Mouse (Mus musculus): ENCODE measurements around the gene Zfp704. TPM values are rescaled to one million over a fixed set of nuclear protein-coding genes. Genes with fewer than 3 reads are reported as not detected.
"Not testable (repeated sequence)": the region's sequence is repeated elsewhere in the genome, so short reads cannot be mapped to it uniquely, and the experiment has no call there.

The Zfp704 gene
- total and polyA plus RNA-seq, 3 experiments: under 0.01 TPM; not detected in 2

GRCm38 (mm10) chr3:9570782-9571181 is 39.1 kb downstream of the Zfp704 start:
- no peak for TF ChIP-seq MYC (IDR thresholded peaks at IDR 0.05; ENCODE audit: low read depth, low read length)
- TF ChIP-seq EP300 (IDR thresholded peaks at IDR 0.05; ENCODE audit: low read depth in 1 of 2, low read length in 2 of 2): no peak
- DNase-seq (ENCODE audit: low read depth, low spot score): no peak
- H3K4me1 ChIP-seq (ENCODE audit: control insufficient read depth in 1 of 2, insufficient read depth in 2 of 2, low read length in 2 of 2): no peaks in the 10 kb centered on the region
- H3K9me3 ChIP-seq (replicated peaks; ENCODE audit: insufficient read depth, low read length): no peaks in the 10 kb centered on the region
- H3K4me3 ChIP-seq (ENCODE audit: control insufficient read depth in 1 of 2, insufficient read depth in 1 of 2, low read depth in 2 of 2, low read length in 2 of 2): no peak overlapping the region
- no peak overlapping the region for H3K27ac ChIP-seq (ENCODE audit: control insufficient read depth, low read depth, low read length)
- H3K79me2 ChIP-seq (ENCODE audit: control insufficient read depth, insufficient read depth, low read length, poor library complexity): no peaks in the 10 kb centered on the region
- H3K36me3 ChIP-seq (ENCODE audit: control insufficient read depth in 1 of 2, insufficient read depth in 2 of 2, low read length in 2 of 2): no peaks in the 10 kb centered on the region
- no peak overlapping the region for H3K9ac ChIP-seq (ENCODE audit: control insufficient read depth, low read depth, low read length, poor library complexity, severe bottlenecking)
- H3K27me3 ChIP-seq (ENCODE audit: control insufficient read depth in 1 of 2, insufficient read depth in 2 of 2, low read length in 2 of 2): no peaks in the 10 kb centered on the region

- H3K9ac ChIP-seq (ENCODE audit: control insufficient read depth, low read depth, low read length, poor library complexity, severe bottlenecking); H3K9me3 ChIP-seq (replicated peaks; ENCODE audit: insufficient read depth, low read length); H3K27me3 ChIP-seq (ENCODE audit: control insufficient read depth in 1 of 2, insufficient read depth in 2 of 2, low read length in 2 of 2); H3K4me1 ChIP-seq (ENCODE audit: control insufficient read depth in 1 of 2, insufficient read depth in 2 of 2, low read length in 2 of 2); H3K4me3 ChIP-seq (ENCODE audit: control insufficient read depth in 1 of 2, insufficient read depth in 1 of 2, low read depth in 2 of 2, low read length in 2 of 2); H3K79me2 ChIP-seq (ENCODE audit: control insufficient read depth, insufficient read depth, low read length, poor library complexity); DNase-seq (ENCODE audit: low read depth, low spot score); H3K36me3 ChIP-seq (ENCODE audit: control insufficient read depth in 1 of 2, insufficient read depth in 2 of 2, low read length in 2 of 2); H3K27ac ChIP-seq (ENCODE audit: control insufficient read depth, low read depth, low read length): not testable (repeated sequence)
These were observed 40.2 kb downstream of the Zfp704 start for GRCm38 (mm10) chr3:9569706-9570105.

DNA sequence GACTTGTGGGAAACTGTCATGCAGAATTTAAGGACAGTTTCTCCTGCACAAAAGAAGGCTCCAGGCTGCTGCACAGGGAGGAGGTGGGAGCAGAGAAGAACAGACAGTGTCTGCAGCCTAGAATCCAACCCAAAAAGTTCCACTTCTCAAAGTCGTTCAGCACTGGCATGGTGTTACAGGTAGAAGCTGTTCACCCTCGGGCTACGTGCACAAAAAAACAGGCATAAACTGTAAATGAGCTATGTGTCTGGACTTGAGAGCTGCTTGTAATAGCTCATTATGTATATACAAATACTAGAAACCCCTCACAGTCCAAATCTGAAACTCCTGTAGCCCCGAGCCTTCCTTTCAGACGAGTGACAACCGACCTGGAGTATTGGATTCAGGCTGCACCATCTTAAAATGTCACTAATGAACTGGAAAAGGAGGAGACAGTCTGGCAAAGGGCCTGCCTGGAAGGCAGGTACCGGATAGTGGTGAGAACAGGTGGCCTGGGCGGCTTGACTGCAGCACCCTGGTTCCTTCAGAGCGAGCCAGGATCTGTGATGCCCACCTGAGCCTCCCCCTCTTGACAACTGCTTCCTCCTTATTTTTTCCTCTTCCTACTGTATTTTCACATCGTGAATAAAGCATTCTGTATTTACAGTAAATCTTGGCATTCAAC is 41.2 kb downstream of the Zfp704 start:
- no peaks in the 10 kb centered on the region for H3K36me3 ChIP-seq (ENCODE audit: control insufficient read depth in 1 of 2, insufficient read depth in 2 of 2, low read length in 2 of 2)
- H3K9ac ChIP-seq (ENCODE audit: control insufficient read depth, low read depth, low read length, poor library complexity, severe bottlenecking): no peak overlapping the region
- no peaks in the 10 kb centered on the region for H3K79me2 ChIP-seq (ENCODE audit: control insufficient read depth, insufficient read depth, low read length, poor library complexity)
- no peaks in the 10 kb centered on the region for H3K4me1 ChIP-seq (ENCODE audit: control insufficient read depth in 1 of 2, insufficient read depth in 2 of 2, low read length in 2 of 2)
- no peak overlapping the region for H3K27ac ChIP-seq (ENCODE audit: control insufficient read depth, low read depth, low read length)
- H3K4me3 ChIP-seq (ENCODE audit: control insufficient read depth in 1 of 2, insufficient read depth in 1 of 2, low read depth in 2 of 2, low read length in 2 of 2): no peak overlapping the region
- H3K27me3 ChIP-seq (ENCODE audit: control insufficient read depth in 1 of 2, insufficient read depth in 2 of 2, low read length in 2 of 2): no peaks in the 10 kb centered on the region
- TF ChIP-seq ETS1 (IDR thresholded peaks at IDR 0.05; ENCODE audit: low read depth, low read length) (no peak), USF2 (IDR thresholded peaks at IDR 0.05; ENCODE audit: borderline replicate concordance in 1 of 2, insufficient read depth in 1 of 2, low read depth in 1 of 2, low read length in 2 of 2) (no peak), POLR2A (IDR thresholded peaks at IDR 0.05; ENCODE audit: control insufficient read depth in 1 of 2, insufficient read depth in 1 of 2, low read depth in 1 of 2, low read length in 2 of 2, poor library complexity in 1 of 2) (no peak), KAT2A (conservative IDR thresholded peaks at IDR 0.05; ENCODE audit: low read depth, low read length) (no peak), CTCF (IDR thresholded peaks at IDR 0.05 in 2 of 3, conservative IDR thresholded peaks at IDR 0.05 in 1 of 3; ENCODE audit: control insufficient read depth in 1 of 3, insufficient read depth in 1 of 3, low read depth in 2 of 3, low read length in 3 of 3, poor library complexity in 1 of 3, severe bottlenecking in 1 of 3) (no peak), ZNF384 (IDR thresholded peaks at IDR 0.05; ENCODE audit: low read depth, low read length) (no peak), CHD1 (IDR thresholded peaks at IDR 0.05; ENCODE audit: low read depth, low read length) (no peak), CHD2 (IDR thresholded peaks at IDR 0.05; ENCODE audit: low read length) (no peak), EP300 (IDR thresholded peaks at IDR 0.05; ENCODE audit: low read depth in 1 of 2, low read length in 2 of 2) (no peak), NRF1 (IDR thresholded peaks at IDR 0.05; ENCODE audit: insufficient read depth, low read depth, low read length, poor library complexity, severe bottlenecking) (no peak), UBTF (IDR thresholded peaks at IDR 0.05; ENCODE audit: borderline replicate concordance, insufficient read depth, low read depth, low read length) (no peak), MAX (IDR thresholded peaks at IDR 0.05; ENCODE audit: low read length) (no peak), TCF12 (IDR thresholded peaks at IDR 0.05; ENCODE audit: low read depth, low read length) (no peak), TBP (IDR thresholded peaks at IDR 0.05; ENCODE audit: low read depth, low read length) (no peak), ELF1 (IDR thresholded peaks at IDR 0.05; ENCODE audit: low read depth, low read length) (no peak), SIN3A (IDR thresholded peaks at IDR 0.05; ENCODE audit: low read length) (no peak), GATA1 (IDR thresholded peaks at IDR 0.05; ENCODE audit: low read depth, low read length) (no peak), NELFE (IDR thresholded peaks at IDR 0.05; ENCODE audit: low read depth, low read length) (no peak)
- no peak for DNase-seq (ENCODE audit: low read depth, low spot score)
- no peaks in the 10 kb centered on the region for H3K9me3 ChIP-seq (replicated peaks; ENCODE audit: insufficient read depth, low read length)

Data from MEL (cell line).